Mouse (Mus musculus): Measurements from ENCODE around the gene Eif4g3. TPM values are rescaled to one million over a fixed set of nuclear protein-coding genes. Genes with fewer than 3 reads are reported as not detected.

The Eif4g3 gene
- polyA plus RNA-seq, 1 experiment from 2014 or later: 40.0 TPM

DNA sequence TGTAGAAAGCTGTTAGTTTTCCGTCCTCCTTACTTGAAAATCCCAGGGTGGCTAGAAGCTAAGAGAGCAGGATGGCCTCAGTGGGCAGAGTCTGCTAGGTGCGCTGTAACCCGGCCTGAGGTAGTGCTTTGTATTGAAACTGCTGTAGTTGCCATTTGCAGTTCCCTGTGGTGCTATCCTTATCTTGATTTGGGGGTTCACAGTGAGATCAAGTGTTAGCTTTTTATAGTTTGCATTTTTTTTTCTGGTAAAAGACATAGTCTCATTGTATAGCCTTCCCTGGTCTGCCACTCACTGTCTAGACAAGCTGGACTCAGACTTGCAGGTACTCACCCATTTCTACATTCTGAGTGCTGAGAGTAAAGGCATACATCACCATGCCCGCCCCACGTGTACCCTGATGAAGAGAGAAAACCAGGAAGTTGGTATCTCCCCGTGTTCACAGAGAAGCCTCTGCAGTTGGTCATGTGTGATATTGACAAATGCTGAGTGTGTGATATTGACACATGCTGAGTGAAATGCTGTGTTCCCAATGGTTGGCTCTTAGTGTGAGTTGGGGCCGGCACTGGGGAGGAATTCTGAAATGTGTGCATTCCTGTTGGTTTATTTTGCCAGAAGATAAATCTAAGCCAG is 98.9 kb downstream of the Eif4g3 start:
- H3K4me3 ChIP-seq (replicated peaks): no peak overlapping the region
- no peaks in the 10 kb centered on the region for H3K9me3 ChIP-seq (replicated peaks)
- H3K4me2 ChIP-seq: no peak overlapping the region
- no peaks in the 10 kb centered on the region for H3K4me1 ChIP-seq
- no peak for ATAC-seq (replicated peaks; ENCODE audit: low FRiP score)
- H3K9ac ChIP-seq: no peak overlapping the region
- peaks cover 69% of the 10 kb centered on the region for H3K36me3 ChIP-seq
- 92% methylated on average over 7 of the region's 7 CpGs for WGBS
- no peak overlapping the region for H3K27ac ChIP-seq
- no peaks in the 10 kb centered on the region for H3K27me3 ChIP-seq

DNA sequence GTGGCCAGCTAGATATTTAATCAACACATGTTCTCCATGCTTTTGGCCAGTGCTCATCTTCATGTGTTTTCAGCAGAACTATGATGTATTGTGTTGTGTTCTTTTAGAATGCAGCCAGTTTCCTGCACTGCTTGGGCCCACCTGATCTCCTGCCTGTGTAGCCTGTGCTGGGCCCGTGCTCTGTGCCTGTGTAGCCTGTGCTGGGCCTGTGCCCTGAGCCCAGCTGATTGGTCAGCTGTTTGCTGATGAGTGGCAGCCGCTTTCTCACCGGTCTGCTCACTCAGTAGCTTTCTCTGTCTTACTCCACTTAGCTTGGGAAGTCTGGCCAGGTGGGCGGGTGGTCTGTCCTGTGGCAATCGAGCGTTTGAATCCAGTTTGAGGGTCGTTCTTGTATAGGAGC is 107.6 kb downstream of the Eif4g3 start:
- H3K9ac ChIP-seq: no peak overlapping the region
- no peaks in the 10 kb centered on the region for H3K9me3 ChIP-seq (replicated peaks)
- 91% methylated on average over 7 of the region's 7 CpGs for WGBS
- no peak overlapping the region for H3K4me2 ChIP-seq
- peaks cover 90% of the 10 kb centered on the region for H3K36me3 ChIP-seq
- no peak overlapping the region for H3K27ac ChIP-seq
- no peak for ATAC-seq (replicated peaks; ENCODE audit: low FRiP score)
- H3K4me3 ChIP-seq (replicated peaks): no peak overlapping the region
- H3K4me1 ChIP-seq: no peaks in the 10 kb centered on the region
- H3K27me3 ChIP-seq: no peaks in the 10 kb centered on the region

DNA sequence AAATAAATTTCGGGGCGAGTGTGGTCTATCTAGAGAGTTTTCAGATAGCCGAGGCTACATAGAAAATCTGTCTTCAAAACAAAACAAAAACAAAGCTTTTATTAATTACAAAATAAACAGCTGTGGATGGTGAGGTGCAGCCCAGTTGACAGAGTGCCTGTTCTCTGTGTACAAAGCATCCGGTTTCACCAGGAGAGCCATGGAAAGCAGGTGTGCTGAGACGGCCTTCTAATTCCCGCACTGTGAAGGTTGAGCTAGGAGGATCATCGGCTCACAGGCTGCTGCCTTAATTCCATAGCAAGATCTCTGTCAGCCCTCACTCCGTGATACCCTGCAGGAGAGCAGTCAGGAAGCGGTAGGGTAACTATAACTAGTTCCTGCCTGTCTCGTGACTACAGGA is 109.0 kb downstream of the Eif4g3 start:
- Histone ChIP-seq H3K27ac (no peak overlapping the region), H3K4me2 (no peak overlapping the region), H3K27me3 (no peaks in the 10 kb centered on the region), H3K36me3 (peaks cover 93% of the 10 kb centered on the region), H3K9me3 (replicated peaks) (no peaks in the 10 kb centered on the region), H3K4me3 (replicated peaks) (no peak overlapping the region), H3K9ac (no peak overlapping the region), H3K4me1 (no peaks in the 10 kb centered on the region)
- 68% methylated on average over 10 of the region's 10 CpGs for WGBS
- ATAC-seq (replicated peaks; ENCODE audit: low FRiP score): no peak

- no peaks in the 10 kb centered on the region for H3K27me3 ChIP-seq
- H3K4me3 ChIP-seq (replicated peaks): no peak overlapping the region
- H3K36me3 ChIP-seq: peaks cover 93% of the 10 kb centered on the region
- H3K4me2 ChIP-seq: no peak overlapping the region
- no peaks in the 10 kb centered on the region for H3K9me3 ChIP-seq (replicated peaks)
- no peak for ATAC-seq (replicated peaks; ENCODE audit: low FRiP score)
- 94% methylated on average over 3 of the region's 3 CpGs for WGBS
- no peaks in the 10 kb centered on the region for H3K4me1 ChIP-seq
- H3K9ac ChIP-seq: no peak overlapping the region
- no peak overlapping the region for H3K27ac ChIP-seq
Measured at GRCm38 (mm10) chr4:138102413-138102812, 109.6 kb downstream of the Eif4g3 start.

DNA sequence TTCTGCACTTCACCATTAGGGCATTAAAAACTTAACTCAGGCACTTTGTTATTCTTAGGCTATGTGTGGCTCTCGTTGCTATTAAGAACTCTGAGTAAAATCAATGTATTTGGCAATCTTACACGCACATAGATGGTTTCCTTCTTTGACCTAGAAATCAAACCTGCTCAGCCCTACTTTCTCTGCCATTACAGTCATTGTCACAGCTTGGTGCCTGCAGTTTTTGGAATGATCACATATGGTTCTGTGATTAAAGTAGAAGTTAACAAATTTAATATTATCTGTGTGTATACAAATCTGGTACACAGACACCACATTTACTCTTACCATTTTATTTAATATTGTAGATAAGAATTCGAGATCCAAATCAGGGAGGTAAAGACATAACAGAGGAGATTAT is 112.1 kb downstream of the Eif4g3 start:
- no peak overlapping the region for H3K4me2 ChIP-seq
- no peaks in the 10 kb centered on the region for H3K9me3 ChIP-seq (replicated peaks)
- no peak overlapping the region for H3K4me3 ChIP-seq (replicated peaks)
- H3K4me1 ChIP-seq: peaks cover 12% of the 10 kb centered on the region; the same call in 1 of the 2 replicates
- peaks cover 96% of the 10 kb centered on the region for H3K36me3 ChIP-seq
- no peak overlapping the region for H3K27ac ChIP-seq
- ATAC-seq (replicated peaks; ENCODE audit: low FRiP score): no peak
- H3K27me3 ChIP-seq: no peaks in the 10 kb centered on the region
- no peak overlapping the region for H3K9ac ChIP-seq
- WGBS: 90% methylated on average over 3 of the region's 3 CpGs

DNA sequence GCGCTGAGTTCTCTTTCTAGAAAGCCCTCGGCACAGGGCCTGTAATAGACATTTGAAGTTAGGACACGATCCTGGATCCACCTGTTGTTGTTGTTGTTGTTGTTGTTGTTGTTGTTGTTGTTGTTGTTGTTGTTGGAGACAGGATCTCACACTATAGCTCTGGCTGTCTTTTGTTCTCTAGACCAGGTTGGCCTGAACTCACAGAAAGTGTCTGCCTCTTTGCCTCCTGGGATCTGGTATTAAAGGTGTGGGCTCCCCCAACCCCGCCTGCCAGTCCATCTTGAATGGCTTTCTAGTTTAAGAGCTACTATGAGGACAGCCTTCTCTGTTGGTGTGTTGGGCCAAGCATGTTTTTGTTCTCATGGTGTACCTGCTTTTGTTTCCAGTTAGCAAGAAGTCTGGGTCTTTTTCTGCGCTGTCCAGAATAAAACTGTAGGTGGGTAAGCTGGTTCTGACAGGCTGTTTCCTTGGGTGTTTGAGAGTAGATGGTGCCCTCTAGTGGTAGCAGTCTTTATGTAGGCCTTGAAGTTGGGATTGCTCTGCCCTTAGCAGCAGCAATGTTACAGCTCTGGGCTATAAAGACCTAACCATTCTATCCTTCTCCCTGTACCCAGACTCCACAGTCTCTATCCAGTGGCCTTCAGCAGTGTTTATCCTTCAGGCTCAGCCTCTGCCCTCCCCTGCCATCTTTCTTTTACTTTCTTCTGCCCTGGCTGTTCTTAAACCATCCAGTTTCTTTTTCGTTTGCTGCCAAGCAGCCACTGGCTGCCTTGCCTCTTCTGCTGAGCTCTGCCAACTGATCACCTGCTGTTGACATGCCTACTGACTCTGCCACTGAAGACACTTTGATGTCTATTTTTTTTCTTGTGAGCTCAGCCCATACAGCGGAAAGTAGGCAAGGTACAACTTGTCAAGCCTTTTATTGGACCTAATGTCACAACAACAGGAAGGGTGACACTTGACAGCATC is 114.9 kb downstream of the Eif4g3 start:
- no peak for ATAC-seq (replicated peaks; ENCODE audit: low FRiP score)
- no peak overlapping the region for H3K27ac ChIP-seq
- WGBS: 82% methylated on average over 7 of the region's 7 CpGs
- H3K27me3 ChIP-seq: no peaks in the 10 kb centered on the region
- peaks cover 91% of the 10 kb centered on the region for H3K36me3 ChIP-seq
- H3K9ac ChIP-seq: no peak overlapping the region
- H3K4me2 ChIP-seq: no peak overlapping the region
- peaks cover 12% of the 10 kb centered on the region; the same call in 1 of the 2 replicates for H3K4me1 ChIP-seq
- H3K4me3 ChIP-seq (replicated peaks): no peak overlapping the region
- no peaks in the 10 kb centered on the region for H3K9me3 ChIP-seq (replicated peaks)

DNA sequence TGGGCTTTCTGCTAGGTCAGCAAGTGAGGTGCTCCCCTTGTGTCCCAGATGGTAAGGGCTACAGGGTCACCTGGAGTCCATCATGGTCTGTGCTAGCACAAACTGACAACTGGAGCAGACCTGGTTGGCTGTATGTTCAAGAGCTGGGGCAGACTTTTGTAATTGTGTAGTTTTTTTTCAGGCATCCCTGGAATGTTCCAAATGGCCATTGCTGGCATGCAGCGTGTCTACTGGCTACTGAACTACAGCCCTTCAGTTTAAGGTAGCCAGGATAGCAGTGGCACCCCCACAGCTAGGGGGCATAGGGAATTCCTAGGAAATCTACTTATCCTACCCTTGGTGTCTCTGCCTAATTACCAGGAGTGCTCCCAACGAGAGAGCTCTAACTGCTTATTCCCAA is 115.7 kb downstream of the Eif4g3 start:
- 74% methylated on average over 2 of the region's 2 CpGs for WGBS
- Histone ChIP-seq H3K36me3 (peaks cover 90% of the 10 kb centered on the region), H3K4me3 (replicated peaks) (no peak overlapping the region), H3K4me1 (peaks cover 12% of the 10 kb centered on the region; the same call in 1 of the 2 replicates), H3K4me2 (no peak overlapping the region), H3K9ac (no peak overlapping the region), H3K27me3 (no peaks in the 10 kb centered on the region), H3K9me3 (replicated peaks) (no peaks in the 10 kb centered on the region), H3K27ac (no peak overlapping the region)
- ATAC-seq (replicated peaks; ENCODE audit: low FRiP score): no peak

DNA sequence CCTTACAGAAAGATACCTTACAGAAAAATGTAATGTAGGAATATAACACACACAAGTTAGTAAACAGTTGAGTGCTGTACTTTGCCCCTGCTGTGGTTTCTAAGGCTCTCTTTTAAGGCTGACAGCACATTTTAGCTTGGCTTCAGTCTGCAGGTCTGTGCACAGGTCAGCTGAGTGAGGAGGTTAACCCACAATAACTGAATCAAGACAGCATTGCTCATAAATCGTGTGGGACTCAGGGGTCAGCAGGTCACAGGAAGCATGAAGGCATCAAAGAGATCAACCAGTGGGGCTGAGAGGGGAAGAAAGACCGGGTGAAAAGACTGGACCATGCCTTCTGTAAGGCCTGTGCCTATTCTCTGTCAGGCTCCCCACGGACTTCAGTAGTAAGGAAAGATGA is 116.5 kb downstream of the Eif4g3 start:
- ATAC-seq (replicated peaks; ENCODE audit: low FRiP score): no peak
- Histone ChIP-seq H3K36me3 (peaks cover 90% of the 10 kb centered on the region), H3K4me3 (replicated peaks) (no peak overlapping the region), H3K27ac (no peak overlapping the region), H3K27me3 (no peaks in the 10 kb centered on the region), H3K9me3 (replicated peaks) (no peaks in the 10 kb centered on the region), H3K9ac (no peak overlapping the region), H3K4me1 (peaks cover 12% of the 10 kb centered on the region; the same call in 1 of the 2 replicates), H3K4me2 (no peak overlapping the region)
- 26% methylated on average over 3 of the region's 3 CpGs for WGBS

DNA sequence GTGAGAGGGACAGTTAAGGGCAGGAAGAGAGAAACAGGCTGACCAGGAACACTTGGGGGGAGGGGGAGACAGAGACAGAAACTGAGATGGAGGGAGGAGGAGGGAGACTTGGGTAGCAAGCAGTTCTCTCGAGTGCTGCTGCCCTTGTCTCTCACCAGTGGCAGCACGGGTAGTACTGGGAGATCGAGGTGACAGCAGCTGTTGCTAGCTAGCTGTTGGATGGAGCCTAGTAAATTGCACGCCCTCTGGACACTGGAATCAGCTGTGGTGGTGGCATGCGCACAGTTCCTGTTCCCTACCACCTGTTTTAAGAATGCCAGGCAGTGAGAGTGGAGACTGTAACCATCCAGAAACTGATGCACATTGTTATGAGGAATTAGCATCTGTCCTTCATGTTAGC is 119.0 kb downstream of the Eif4g3 start:
- no peak overlapping the region for H3K4me3 ChIP-seq (replicated peaks)
- no peaks in the 10 kb centered on the region for H3K27me3 ChIP-seq
- H3K9ac ChIP-seq: no peak overlapping the region
- no peak overlapping the region for H3K4me2 ChIP-seq
- peaks cover 89% of the 10 kb centered on the region for H3K36me3 ChIP-seq
- H3K27ac ChIP-seq: no peak overlapping the region
- H3K4me1 ChIP-seq: peaks cover 12% of the 10 kb centered on the region; the same call in 1 of the 2 replicates
- ATAC-seq (replicated peaks; ENCODE audit: low FRiP score): no peak
- WGBS: 64% methylated on average over 5 of the region's 5 CpGs
- no peaks in the 10 kb centered on the region for H3K9me3 ChIP-seq (replicated peaks)

DNA sequence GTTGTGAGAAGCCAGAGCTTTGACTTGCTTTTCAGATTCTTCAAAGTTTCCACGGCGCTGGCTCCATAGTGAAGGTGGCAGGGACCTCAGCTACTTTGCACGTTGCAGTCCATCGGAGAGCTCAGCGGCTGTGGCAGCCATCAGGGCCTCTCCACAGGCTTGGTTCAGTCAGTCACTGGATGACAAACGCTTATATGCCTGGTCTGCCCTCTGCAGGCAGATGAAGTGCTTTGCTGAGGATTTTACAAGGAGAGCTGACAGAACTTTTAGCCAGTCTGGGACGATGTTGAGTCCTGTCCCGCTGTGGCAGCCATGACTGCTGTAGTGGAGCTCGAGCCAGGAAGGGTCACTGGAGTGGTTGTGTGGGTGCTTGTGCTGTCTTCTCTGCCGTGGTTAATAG is 126.9 kb downstream of the Eif4g3 start:
- H3K9me3 ChIP-seq (replicated peaks): no peaks in the 10 kb centered on the region
- H3K9ac ChIP-seq: no peak overlapping the region
- 64% methylated on average over 10 of the region's 10 CpGs for WGBS
- H3K4me1 ChIP-seq: no peaks in the 10 kb centered on the region
- no peak overlapping the region for H3K4me2 ChIP-seq
- H3K4me3 ChIP-seq (replicated peaks): no peak overlapping the region
- peaks cover 78% of the 10 kb centered on the region for H3K36me3 ChIP-seq
- H3K27me3 ChIP-seq: no peaks in the 10 kb centered on the region
- peak overlapping the region; percentile 13; the same call in 1 of the 2 replicates for H3K27ac ChIP-seq
- no peak for ATAC-seq (replicated peaks; ENCODE audit: low FRiP score)

- peaks cover 78% of the 10 kb centered on the region for H3K36me3 ChIP-seq
- WGBS: 89% methylated on average over 7 of the region's 7 CpGs
Measured at GRCm38 (mm10) chr4:138124046-138124445, 131.2 kb downstream of the Eif4g3 start.

GRCm38 (mm10) chr4:138127371-138127770 is 134.5 kb downstream of the Eif4g3 start:
- no peak overlapping the region for H3K4me3 ChIP-seq (replicated peaks)
- H3K9me3 ChIP-seq (replicated peaks): no peaks in the 10 kb centered on the region
- H3K9ac ChIP-seq: no peak overlapping the region
- ATAC-seq (replicated peaks; ENCODE audit: low FRiP score): no peak
- H3K27me3 ChIP-seq: no peaks in the 10 kb centered on the region
- H3K27ac ChIP-seq: no peak overlapping the region
- H3K4me2 ChIP-seq: no peak overlapping the region
- peaks cover 19% of the 10 kb centered on the region; the same call in 1 of the 2 replicates for H3K4me1 ChIP-seq
- WGBS: 91% methylated on average over 5 of the region's 5 CpGs
- peaks cover 58% of the 10 kb centered on the region for H3K36me3 ChIP-seq

More at GRCm38 (mm10) chr4:138124046-138124445, 131.2 kb downstream of the Eif4g3 start:
- Histone ChIP-seq H3K4me3 (replicated peaks) (no peak overlapping the region), H3K9me3 (replicated peaks) (no peaks in the 10 kb centered on the region), H3K9ac (no peak overlapping the region), H3K27me3 (no peaks in the 10 kb centered on the region), H3K4me1 (no peaks in the 10 kb centered on the region), H3K4me2 (no peak overlapping the region), H3K27ac (no peak overlapping the region)
- ATAC-seq (replicated peaks; ENCODE audit: low FRiP score): no peak
